9 mouse cellular contexts compared by ENCODE assay signal in the genomic region with DNA sequence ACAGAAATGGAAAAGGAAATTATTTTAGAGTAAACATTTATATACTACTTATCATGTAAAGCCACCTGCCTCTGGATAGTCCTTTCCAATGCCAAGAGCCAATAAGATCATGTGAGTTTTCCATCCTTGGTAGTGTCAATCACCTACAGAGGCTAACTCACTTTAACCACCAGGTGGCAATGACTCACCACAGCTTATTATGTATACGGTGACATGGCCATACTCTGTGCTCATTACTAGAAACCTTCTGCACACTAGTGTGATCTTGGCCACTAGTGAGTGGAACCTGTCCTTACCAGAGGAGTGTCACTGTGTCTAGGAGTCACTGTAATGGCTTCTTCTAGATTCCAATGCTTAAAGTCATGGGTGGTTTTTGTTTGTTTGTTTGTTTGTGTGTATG.
A peak's percentile ranks its signal among the peaks of the same experiment; 100 is the strongest.
DNase-seq lines count a peak whose midpoint lies in the region; ATAC-seq and TF ChIP-seq lines count a peak whose summit lies in the region.
"Had no signal": no experiment of that assay in that cellular context is flagged by ENCODE, and none has a peak within 500 bp of the region (broad histone marks: within the 10 kb centered on the region; RNA-seq: fewer than 3 reads in every experiment).

No protein-coding gene starts in this region.

- H3K27me3 ChIP-seq in lung, postnatal 0 days (replicated peaks; ENCODE audit: insufficient read depth, low read length) = no peaks in the 10 kb centered on the region
- H3K27me3 ChIP-seq in hindbrain, embryonic 12.5 days = no peaks in the 10 kb centered on the region
- no peaks in the 10 kb centered on the region for H3K27me3 ChIP-seq in midbrain, embryonic 12.5 days
- H3K27me3 ChIP-seq: embryonic facial prominence, embryonic 13.5 days; limb, embryonic 15.5 days had no signal

- H3K4me2 ChIP-seq in lung, postnatal 0 days (replicated peaks; ENCODE audit: low read depth, low read length) = no peak overlapping the region
- H3K4me2 ChIP-seq in hindbrain, embryonic 12.5 days (replicated peaks) = no peak overlapping the region
- no peak overlapping the region for H3K4me2 ChIP-seq in midbrain, embryonic 12.5 days (replicated peaks)
- H3K4me2 ChIP-seq: embryonic facial prominence, embryonic 13.5 days; limb, embryonic 15.5 days had no signal

- peak; percentile 10 for DNase-seq in lung, postnatal 0 days (ENCODE audit: low spot score)
- DNase-seq in lung, adult 2 months = no peak
- DNase-seq in embryo, embryonic 10 days (ENCODE audit: low spot score) = peak; percentile 68
- DNase-seq in thymus, postnatal 25 days = no peak

- H3K4me1 ChIP-seq in lung, postnatal 0 days (ENCODE audit: insufficient read depth, low read depth, low read length) = no peaks in the 10 kb centered on the region
- H3K4me1 ChIP-seq in lung, adult 2 months (ENCODE audit: control insufficient read depth, insufficient read depth, low read length) = no peaks in the 10 kb centered on the region
- no peaks in the 10 kb centered on the region for H3K4me1 ChIP-seq in hindbrain, embryonic 12.5 days
- no peaks in the 10 kb centered on the region for H3K4me1 ChIP-seq in midbrain, embryonic 12.5 days
- H3K4me1 ChIP-seq: embryonic facial prominence, embryonic 13.5 days; limb, embryonic 15.5 days had no signal

- no peak for ATAC-seq in lung, postnatal 0 days
- peak; percentile 64 for ATAC-seq in hindbrain, embryonic 12.5 days (ENCODE audit: low FRiP score)
- ATAC-seq in midbrain, embryonic 12.5 days (ENCODE audit: low FRiP score, low read depth) = peak; percentile 72
- ATAC-seq in megakaryocyte-erythroid progenitor cell, adult 5-6 weeks (replicated peaks; ENCODE audit: low FRiP score, low TSS enrichment, poor library complexity, severe bottlenecking) = no peak

- H3K9ac ChIP-seq in lung, postnatal 0 days (replicated peaks; ENCODE audit: low read depth) = no peak overlapping the region
- H3K9ac ChIP-seq in hindbrain, embryonic 12.5 days = no peak overlapping the region
- no peak overlapping the region for H3K9ac ChIP-seq in midbrain, embryonic 12.5 days (replicated peaks)
- H3K9ac ChIP-seq: embryonic facial prominence, embryonic 13.5 days; limb, embryonic 15.5 days had no signal

- TF ChIP-seq CTCF in lung, postnatal 0 days (IDR thresholded peaks at IDR 0.05) = peak; percentile 65
- no peak for TF ChIP-seq CTCF in lung, adult 2 months (IDR thresholded peaks at IDR 0.05; ENCODE audit: insufficient read depth, low read length)

- no peaks in the 10 kb centered on the region for H3K36me3 ChIP-seq in lung, postnatal 0 days (ENCODE audit: insufficient read depth, low read length)
- H3K36me3 ChIP-seq in hindbrain, embryonic 12.5 days = no peaks in the 10 kb centered on the region
- H3K36me3 ChIP-seq in midbrain, embryonic 12.5 days = no peaks in the 10 kb centered on the region
- H3K36me3 ChIP-seq: embryonic facial prominence, embryonic 13.5 days; limb, embryonic 15.5 days had no signal

- H3K9me3 ChIP-seq in lung, postnatal 0 days (ENCODE audit: low read length) = no peaks in the 10 kb centered on the region
- H3K9me3 ChIP-seq in hindbrain, embryonic 12.5 days (replicated peaks) = no peaks in the 10 kb centered on the region
- no peaks in the 10 kb centered on the region for H3K9me3 ChIP-seq in midbrain, embryonic 12.5 days
- H3K9me3 ChIP-seq: embryonic facial prominence, embryonic 13.5 days; limb, embryonic 15.5 days had no signal

- TF ChIP-seq EP300 in lung, postnatal 0 days (IDR thresholded peaks at IDR 0.05) = no peak

- TF ChIP-seq POLR2A in lung, adult 2 months (IDR thresholded peaks at IDR 0.05; ENCODE audit: borderline replicate concordance, extremely low read depth, low read depth, low read length) = no peak

- H3K27ac ChIP-seq in lung, postnatal 0 days (ENCODE audit: low read length) = no peak overlapping the region
- H3K27ac ChIP-seq in hindbrain, embryonic 12.5 days = no peak overlapping the region
- H3K27ac ChIP-seq in midbrain, embryonic 12.5 days (replicated peaks) = no peak overlapping the region
- H3K27ac ChIP-seq: embryonic facial prominence, embryonic 13.5 days; limb, embryonic 15.5 days had no signal

- no peak overlapping the region for H3K4me3 ChIP-seq in lung, postnatal 0 days (ENCODE audit: low read depth, low read length)
- no peak overlapping the region for H3K4me3 ChIP-seq in lung, adult 2 months (replicated peaks; ENCODE audit: extremely low read depth, low read depth, low read length)
- no peak overlapping the region for H3K4me3 ChIP-seq in hindbrain, embryonic 12.5 days
- no peak overlapping the region for H3K4me3 ChIP-seq in midbrain, embryonic 12.5 days
- H3K4me3 ChIP-seq: embryonic facial prominence, embryonic 13.5 days; limb, embryonic 15.5 days had no signal

- WGBS in lung, postnatal 0 days = 37% methylated on average over 1 of the region's 1 CpGs
- WGBS in lung, adult 2 months = 28% methylated on average over 1 of the region's 1 CpGs
- 47% methylated on average over 1 of the region's 1 CpGs for WGBS in hindbrain, embryonic 12.5 days
- WGBS in midbrain, embryonic 12.5 days = 25% methylated on average over 1 of the region's 1 CpGs

Comparison
In these comparisons a context has a peak if more than half of its experiments do, and no peak if none do; other contexts are left out.
1. DNase-seq: peak in lung, postnatal 0 days (single experiment) and embryo, embryonic 10 days (single experiment); none in lung, adult 2 months (single experiment) and thymus, postnatal 25 days (single experiment).
2. ATAC-seq: peak in hindbrain, embryonic 12.5 days (single experiment) and midbrain, embryonic 12.5 days (single experiment); none in lung, postnatal 0 days (single experiment) and megakaryocyte-erythroid progenitor cell, adult 5-6 weeks (single experiment).